Mouse (Mus musculus): Measurements from ENCODE around the gene Sp7. TPM values are rescaled to one million over a fixed set of nuclear protein-coding genes. Genes with fewer than 3 reads are reported as not detected.

Sp7 gene
- polyA plus RNA-seq, 2 experiments: 0.04 to 0.07 TPM

DNA sequence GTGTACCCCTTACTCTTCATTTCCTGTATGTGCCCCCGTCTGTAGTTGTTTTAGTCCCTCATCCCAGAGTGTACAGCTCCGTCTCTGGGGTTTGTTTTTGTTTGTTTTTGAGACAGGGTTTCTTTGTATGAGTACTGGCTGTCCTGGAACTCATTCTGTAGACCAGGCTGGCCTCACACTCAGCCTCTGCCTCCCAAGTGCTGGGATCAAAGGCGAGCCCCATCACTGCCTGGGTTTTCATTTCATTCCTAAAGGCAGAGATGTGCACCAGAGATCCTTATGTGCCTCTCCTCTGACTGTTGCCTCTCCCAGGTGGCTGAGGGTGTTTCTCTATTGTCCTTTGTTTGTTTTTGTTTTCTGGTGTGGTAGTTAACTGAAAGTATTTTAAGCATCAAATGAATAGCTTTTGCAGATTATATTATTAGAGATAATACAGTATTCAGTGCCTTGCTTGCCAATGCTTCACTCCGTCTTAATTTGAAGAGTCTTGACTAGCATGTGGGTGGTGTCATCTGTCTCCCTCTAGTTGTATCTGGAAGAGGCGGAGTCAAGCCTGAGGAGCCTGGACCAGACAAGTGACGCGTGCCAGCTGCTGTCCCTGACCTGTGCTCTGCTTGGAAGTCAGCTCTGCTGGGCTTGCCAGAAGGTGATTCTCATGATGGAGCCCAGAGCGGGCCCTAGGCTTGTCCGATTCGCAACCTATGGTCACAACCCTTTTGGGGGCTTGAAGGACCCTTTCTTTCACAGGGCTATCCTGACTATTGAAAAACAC is 56.7 kb downstream of the Sp7 start:
- no peak overlapping the region for H3K4me3 ChIP-seq (ENCODE audit: insufficient read depth in 1 of 2, low read depth in 2 of 2, low read length in 2 of 2)
- H3K4me1 ChIP-seq (replicated peaks; ENCODE audit: control insufficient read depth in 2 of 2, insufficient read depth in 2 of 2, low read length in 1 of 2): no peaks in the 10 kb centered on the region
- no peak for DNase-seq (ENCODE audit: low read depth in 3 of 3, low spot score in 3 of 3)
- no peaks in the 10 kb centered on the region for H3K9me3 ChIP-seq (ENCODE audit: control insufficient read depth, low read length)
- H3K4me2 ChIP-seq (ENCODE audit: low read depth): no peak overlapping the region
- peaks cover 90% of the 10 kb centered on the region for H3K36me3 ChIP-seq (replicated peaks; ENCODE audit: control insufficient read depth, insufficient read depth, low read depth)
- no peak for ATAC-seq (ENCODE audit: insufficient read depth)
- no peak overlapping the region for H3K27ac ChIP-seq
- no peaks in the 10 kb centered on the region for H3K27me3 ChIP-seq (ENCODE audit: control insufficient read depth, insufficient read depth, low read length)
- no peak for TF ChIP-seq EP300 (IDR thresholded peaks at IDR 0.05; ENCODE audit: low read depth)
- H3K9ac ChIP-seq (replicated peaks): no peak overlapping the region
- WGBS (ENCODE audit: insufficient replicate concordance): 78% methylated on average over 10 of the region's 10 CpGs

DNA sequence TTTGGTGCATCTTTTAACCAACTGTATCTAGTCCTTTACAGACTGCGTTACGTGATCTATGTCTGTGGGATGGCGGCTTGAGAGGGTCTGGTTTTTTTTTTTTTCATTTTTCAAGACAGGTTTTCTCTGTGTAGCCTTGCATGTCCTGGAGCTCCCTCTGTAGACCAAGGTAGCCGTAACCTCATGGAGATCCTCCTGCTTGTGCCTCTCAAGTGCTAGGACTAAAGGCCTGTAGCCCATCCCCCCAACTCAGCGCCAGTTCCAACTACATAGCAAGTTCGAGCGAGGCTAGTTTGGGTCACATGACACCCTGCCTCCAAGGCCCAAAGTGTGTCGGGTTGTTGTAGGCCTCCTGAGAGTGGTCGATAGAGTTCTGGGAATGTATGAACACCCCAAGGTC is 58.3 kb downstream of the Sp7 start:
- no peaks in the 10 kb centered on the region for H3K4me1 ChIP-seq (replicated peaks; ENCODE audit: control insufficient read depth in 2 of 2, insufficient read depth in 2 of 2, low read length in 1 of 2)
- 82% methylated on average over 9 of the region's 9 CpGs for WGBS (ENCODE audit: insufficient replicate concordance)
- H3K36me3 ChIP-seq (replicated peaks; ENCODE audit: control insufficient read depth, insufficient read depth, low read depth): peaks cover 91% of the 10 kb centered on the region
- no peak for DNase-seq (ENCODE audit: low read depth in 3 of 3, low spot score in 3 of 3)
- TF ChIP-seq CTCF (IDR thresholded peaks at IDR 0.05; ENCODE audit: low read depth) (no peak), EP300 (IDR thresholded peaks at IDR 0.05; ENCODE audit: low read depth) (no peak)
- H3K27ac ChIP-seq: no peak overlapping the region
- H3K4me3 ChIP-seq (ENCODE audit: insufficient read depth in 1 of 2, low read depth in 2 of 2, low read length in 2 of 2): no peak overlapping the region
- H3K9ac ChIP-seq (replicated peaks): no peak overlapping the region
- no peaks in the 10 kb centered on the region for H3K9me3 ChIP-seq (ENCODE audit: control insufficient read depth, low read length)
- no peaks in the 10 kb centered on the region for H3K27me3 ChIP-seq (ENCODE audit: control insufficient read depth, insufficient read depth, low read length)
- H3K4me2 ChIP-seq (ENCODE audit: low read depth): no peak overlapping the region
- no peak for ATAC-seq (ENCODE audit: insufficient read depth)

Other genes starting within 250 kb of the Sp7 start
- gene Spryd3, start 230.9 kb downstream of the Sp7 start, polyA plus RNA-seq (2012; rRNA removed): 11.9 and 12.5 TPM in 2 replicates
- gene Spryd3, start 230.9 kb downstream of the Sp7 start, polyA plus RNA-seq (2014; fragmentation: Nextera tagmentation; extraction: Ambion mirVana): 8.8 and 9.1 TPM in 2 replicates
- gene Igfbp6, start 222.8 kb downstream of the Sp7 start, polyA plus RNA-seq (2012; rRNA removed): 0.66 and 0.90 TPM in 2 replicates
- gene Igfbp6, start 222.8 kb downstream of the Sp7 start, polyA plus RNA-seq (2014; fragmentation: Nextera tagmentation; extraction: Ambion mirVana): 0.95 and 1.6 TPM in 2 replicates
- gene Soat2, start 216.7 kb downstream of the Sp7 start, polyA plus RNA-seq (2012; rRNA removed): 34.4 and 36.4 TPM in 2 replicates
- 21.9 and 25.5 TPM in 2 replicates for gene Soat2, start 216.7 kb downstream of the Sp7 start, polyA plus RNA-seq (2014; fragmentation: Nextera tagmentation; extraction: Ambion mirVana)
- gene Zfp740, start 163.9 kb downstream of the Sp7 start, polyA plus RNA-seq (2012; rRNA removed): 10.2 and 14.9 TPM in 2 replicates
- gene Zfp740, start 163.9 kb downstream of the Sp7 start, polyA plus RNA-seq (2014; fragmentation: Nextera tagmentation; extraction: Ambion mirVana): 11.7 and 12.0 TPM in 2 replicates
- 14.9 and 17.9 TPM in 2 replicates for gene Csad, start 162.5 kb downstream of the Sp7 start, polyA plus RNA-seq (2012; rRNA removed)
- gene Csad, start 162.5 kb downstream of the Sp7 start, polyA plus RNA-seq (2014; fragmentation: Nextera tagmentation; extraction: Ambion mirVana): 22.6 and 24.0 TPM in 2 replicates
- gene Itgb7, start 135.2 kb downstream of the Sp7 start, polyA plus RNA-seq (2012; rRNA removed): 1.6 and 2.7 TPM in 2 replicates
- 5.6 and 5.7 TPM in 2 replicates for gene Itgb7, start 135.2 kb downstream of the Sp7 start, polyA plus RNA-seq (2014; fragmentation: Nextera tagmentation; extraction: Ambion mirVana)
- 2.3 and 2.5 TPM in 2 replicates for gene Rarg, start 109.7 kb downstream of the Sp7 start, polyA plus RNA-seq (2012; rRNA removed)
- gene Rarg, start 109.7 kb downstream of the Sp7 start, polyA plus RNA-seq (2014; fragmentation: Nextera tagmentation; extraction: Ambion mirVana): 1.9 and 2.1 TPM in 2 replicates
- gene Gm9918, start 96.6 kb downstream of the Sp7 start, polyA plus RNA-seq (2012; rRNA removed): 0.04 TPM in 1 of 2 replicates, not detected in the other
- gene Gm9918, start 96.6 kb downstream of the Sp7 start, polyA plus RNA-seq (2014; fragmentation: Nextera tagmentation; extraction: Ambion mirVana): 0.04 TPM in 1 of 2 replicates, not detected in the other
- gene Mfsd5, start 87.7 kb downstream of the Sp7 start, polyA plus RNA-seq (2012; rRNA removed): 13.4 and 15.4 TPM in 2 replicates
- gene Mfsd5, start 87.7 kb downstream of the Sp7 start, polyA plus RNA-seq (2014; fragmentation: Nextera tagmentation; extraction: Ambion mirVana): 21.2 and 23.5 TPM in 2 replicates
- 17.0 and 17.3 TPM in 2 replicates for gene Espl1, start 70.9 kb downstream of the Sp7 start, polyA plus RNA-seq (2012; rRNA removed)
- 25.6 and 28.2 TPM in 2 replicates for gene Espl1, start 70.9 kb downstream of the Sp7 start, polyA plus RNA-seq (2014; fragmentation: Nextera tagmentation; extraction: Ambion mirVana)
- 42.1 and 82.2 TPM in 2 replicates for gene Pfdn5, start 41.1 kb downstream of the Sp7 start, polyA plus RNA-seq (2012; rRNA removed)
- gene Pfdn5, start 41.1 kb downstream of the Sp7 start, polyA plus RNA-seq (2014; fragmentation: Nextera tagmentation; extraction: Ambion mirVana): 149 and 156 TPM in 2 replicates
- 26.7 and 32.5 TPM in 2 replicates for gene Myg1, start 35.5 kb downstream of the Sp7 start, polyA plus RNA-seq (2012; rRNA removed)
- gene Myg1, start 35.5 kb downstream of the Sp7 start, polyA plus RNA-seq (2014; fragmentation: Nextera tagmentation; extraction: Ambion mirVana): 43.2 and 45.4 TPM in 2 replicates
- 31.0 and 33.7 TPM in 2 replicates for gene Aaas, start 16.4 kb downstream of the Sp7 start, polyA plus RNA-seq (2012; rRNA removed)
- gene Aaas, start 16.4 kb downstream of the Sp7 start, polyA plus RNA-seq (2014; fragmentation: Nextera tagmentation; extraction: Ambion mirVana): 44.3 and 48.9 TPM in 2 replicates
- gene Sp1, start 39.0 kb upstream of the Sp7 start, polyA plus RNA-seq (2012; rRNA removed): 9.2 and 9.5 TPM in 2 replicates
- 5.0 and 5.4 TPM in 2 replicates for gene Sp1, start 39.0 kb upstream of the Sp7 start, polyA plus RNA-seq (2014; fragmentation: Nextera tagmentation; extraction: Ambion mirVana)
- 0.05 and 0.06 TPM in 2 replicates for gene Amhr2, start 78.2 kb upstream of the Sp7 start, polyA plus RNA-seq (2012; rRNA removed)
- gene Amhr2, start 78.2 kb upstream of the Sp7 start, polyA plus RNA-seq (2014; fragmentation: Nextera tagmentation; extraction: Ambion mirVana): 0.11 and 0.23 TPM in 2 replicates
- gene Prr13, start 91.8 kb upstream of the Sp7 start, polyA plus RNA-seq (2012; rRNA removed): 69.0 and 84.6 TPM in 2 replicates
- 111 and 117 TPM in 2 replicates for gene Prr13, start 91.8 kb upstream of the Sp7 start, polyA plus RNA-seq (2014; fragmentation: Nextera tagmentation; extraction: Ambion mirVana)
- 185 and 221 TPM in 2 replicates for gene Pcbp2, start 103.4 kb upstream of the Sp7 start, polyA plus RNA-seq (2012; rRNA removed)
- 93.3 and 103 TPM in 2 replicates for gene Pcbp2, start 103.4 kb upstream of the Sp7 start, polyA plus RNA-seq (2014; fragmentation: Nextera tagmentation; extraction: Ambion mirVana)
- not detected in 2 replicates for gene Gm10337, start 136.5 kb upstream of the Sp7 start, polyA plus RNA-seq (2012; rRNA removed)
- gene Gm10337, start 136.5 kb upstream of the Sp7 start, polyA plus RNA-seq (2014; fragmentation: Nextera tagmentation; extraction: Ambion mirVana): not detected in 2 replicates
- gene Map3k12, start 149.9 kb upstream of the Sp7 start, polyA plus RNA-seq (2012; rRNA removed): 0.77 and 1.3 TPM in 2 replicates
- 0.78 and 1.1 TPM in 2 replicates for gene Map3k12, start 149.9 kb upstream of the Sp7 start, polyA plus RNA-seq (2014; fragmentation: Nextera tagmentation; extraction: Ambion mirVana)
- gene Tarbp2, start 151.0 kb upstream of the Sp7 start, polyA plus RNA-seq (2012; rRNA removed): 39.6 and 40.9 TPM in 2 replicates
- gene Tarbp2, start 151.0 kb upstream of the Sp7 start, polyA plus RNA-seq (2014; fragmentation: Nextera tagmentation; extraction: Ambion mirVana): 31.5 and 40.2 TPM in 2 replicates
- gene Npff, start 157.8 kb upstream of the Sp7 start, polyA plus RNA-seq (2012; rRNA removed): 1.2 and 1.4 TPM in 2 replicates
- 0.19 and 0.94 TPM in 2 replicates for gene Npff, start 157.8 kb upstream of the Sp7 start, polyA plus RNA-seq (2014; fragmentation: Nextera tagmentation; extraction: Ambion mirVana)